Mouse (Mus musculus): Measurements from ENCODE around the gene Ptger1. TPM values are rescaled to one million over a fixed set of nuclear protein-coding genes. Genes with fewer than 3 reads are reported as not detected.
A peak's percentile ranks its signal among the peaks of the same experiment; 100 is the strongest.

The Ptger1 gene
- polyA plus RNA-seq, 1 experiment, result 0.16 TPM

DNA sequence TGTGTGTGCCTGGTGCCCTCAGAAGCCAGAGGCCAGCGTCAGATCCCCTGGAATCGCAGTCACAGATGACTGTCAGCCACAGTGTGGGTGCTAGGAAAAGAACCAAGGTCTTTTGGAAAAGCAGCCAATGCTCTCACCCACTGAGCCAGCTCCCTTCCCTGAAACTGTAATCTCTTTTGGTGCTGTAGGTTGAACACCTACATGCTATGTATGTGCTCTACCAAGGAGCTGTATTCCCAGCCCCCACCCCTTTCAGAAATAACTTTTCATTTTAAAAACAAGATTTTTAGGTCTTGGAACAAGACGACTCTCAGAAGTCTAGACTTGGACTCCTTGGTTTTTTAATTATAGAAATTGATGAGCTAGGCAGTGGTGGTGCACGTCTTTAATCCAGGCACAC, 36.9 kb downstream of the Ptger1 start:
- Histone ChIP-seq H3K27ac (ENCODE audit: insufficient read depth, low read depth, low read length) (no peak overlapping the region), H3K4me1 (ENCODE audit: control insufficient read depth, insufficient read depth, low read length) (peaks cover 12% of the 10 kb centered on the region), H3K4me3 (ENCODE audit: insufficient read depth, low read length) (no peak overlapping the region)
- no peak for TF ChIP-seq CTCF (IDR thresholded peaks at IDR 0.05; ENCODE audit: low read depth, low read length)
- TF ChIP-seq POLR2A (IDR thresholded peaks at IDR 0.05; ENCODE audit: borderline replicate concordance, low read depth, low read length), result no peak

DNA sequence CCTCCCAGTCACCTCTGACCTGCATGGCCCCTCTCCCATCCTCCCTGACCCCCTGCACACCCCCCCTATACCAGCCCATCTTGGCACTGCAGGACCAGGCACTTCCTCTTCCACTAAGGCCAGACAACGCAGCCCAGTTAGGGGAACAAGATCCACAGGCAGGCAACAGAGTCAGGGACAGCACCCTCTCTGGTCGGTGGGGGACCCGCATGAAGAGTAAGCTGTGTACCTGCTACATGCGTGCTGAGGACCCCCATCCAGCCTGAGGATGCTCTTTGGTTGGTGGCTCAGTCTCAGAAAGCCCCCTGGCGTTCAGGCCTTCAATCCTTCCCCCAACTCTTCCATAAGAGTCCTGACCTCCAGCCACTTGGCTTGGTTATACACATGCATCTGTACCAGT, 39.9 kb downstream of the Ptger1 start:
- no peak for TF ChIP-seq POLR2A (IDR thresholded peaks at IDR 0.05; ENCODE audit: borderline replicate concordance, low read depth, low read length)
- TF ChIP-seq CTCF (IDR thresholded peaks at IDR 0.05; ENCODE audit: low read depth, low read length), result no peak
- Histone ChIP-seq H3K27ac (ENCODE audit: insufficient read depth, low read depth, low read length) (no peak overlapping the region), H3K4me1 (ENCODE audit: control insufficient read depth, insufficient read depth, low read length) (no peaks in the 10 kb centered on the region; the same call in 1 of the 2 replicates), H3K4me3 (ENCODE audit: insufficient read depth, low read length) (no peak overlapping the region)

- Histone ChIP-seq H3K27ac (ENCODE audit: insufficient read depth, low read depth, low read length) (no peak overlapping the region), H3K4me1 (ENCODE audit: control insufficient read depth, insufficient read depth, low read length) (no peaks in the 10 kb centered on the region; the same call in 1 of the 2 replicates), H3K4me3 (ENCODE audit: insufficient read depth, low read length) (no peak overlapping the region)
- TF ChIP-seq POLR2A (IDR thresholded peaks at IDR 0.05; ENCODE audit: borderline replicate concordance, low read depth, low read length), result no peak
- TF ChIP-seq CTCF (IDR thresholded peaks at IDR 0.05; ENCODE audit: low read depth, low read length), result no peak
Observed at GRCm38 (mm10) chr8:83707554-83707953, 41.1 kb downstream of the Ptger1 start.

DNA sequence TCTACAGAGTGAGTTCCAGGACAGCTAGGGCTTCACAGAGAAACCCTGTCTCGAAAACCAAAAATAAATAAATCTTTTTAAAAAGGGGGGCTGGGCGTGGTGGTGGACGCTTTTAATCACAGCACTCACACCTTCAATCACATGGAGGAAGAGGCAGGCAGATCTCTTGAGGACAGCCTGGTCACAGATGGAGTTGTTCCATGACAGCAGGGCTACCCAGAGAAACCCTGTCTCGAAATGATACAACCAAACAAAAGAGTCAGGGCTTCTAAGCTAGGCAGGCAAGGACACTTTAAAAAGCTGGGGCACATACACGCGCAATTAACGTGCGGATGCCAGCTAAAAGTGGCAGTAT, 48.2 kb downstream of the Ptger1 start:
- peaks cover 15% of the 10 kb centered on the region for H3K4me1 ChIP-seq (ENCODE audit: control insufficient read depth, insufficient read depth, low read length)
- TF ChIP-seq POLR2A (IDR thresholded peaks at IDR 0.05; ENCODE audit: borderline replicate concordance, low read depth, low read length), result no peak
- no peak for TF ChIP-seq CTCF (IDR thresholded peaks at IDR 0.05; ENCODE audit: low read depth, low read length)
- peak overlapping the region; percentile 37 for H3K4me3 ChIP-seq (ENCODE audit: insufficient read depth, low read length)
- H3K27ac ChIP-seq (ENCODE audit: insufficient read depth, low read depth, low read length), result peak overlapping the region; percentile 71

GRCm38 (mm10) chr8:83715031-83715690, 48.7 kb downstream of the Ptger1 start, which contains the start of gene Ddx39:
Ddx39 (plus strand) TSS chr8:83715177.
- H3K4me3 ChIP-seq (ENCODE audit: insufficient read depth, low read length), result peak within 1 kb of the TSS; percentile 85
- H3K4me1 ChIP-seq (ENCODE audit: control insufficient read depth, insufficient read depth, low read length), result peaks cover 15% of the 10 kb centered on the region
- no peak for TF ChIP-seq POLR2A (IDR thresholded peaks at IDR 0.05; ENCODE audit: borderline replicate concordance, low read depth, low read length)
- no peak for TF ChIP-seq CTCF (IDR thresholded peaks at IDR 0.05; ENCODE audit: low read depth, low read length)
- H3K27ac ChIP-seq (ENCODE audit: insufficient read depth, low read depth, low read length), result peak within 1 kb of the TSS; percentile 79

GRCm38 (mm10) chr8:83715771-83716170, 49.3 kb downstream of the Ptger1 start:
- Histone ChIP-seq H3K27ac (ENCODE audit: insufficient read depth, low read depth, low read length) (peak overlapping the region; percentile 79), H3K4me3 (ENCODE audit: insufficient read depth, low read length) (peak overlapping the region; percentile 85), H3K4me1 (ENCODE audit: control insufficient read depth, insufficient read depth, low read length) (peaks cover 15% of the 10 kb centered on the region)
- TF ChIP-seq POLR2A (IDR thresholded peaks at IDR 0.05; ENCODE audit: borderline replicate concordance, low read depth, low read length), result no peak

DNA sequence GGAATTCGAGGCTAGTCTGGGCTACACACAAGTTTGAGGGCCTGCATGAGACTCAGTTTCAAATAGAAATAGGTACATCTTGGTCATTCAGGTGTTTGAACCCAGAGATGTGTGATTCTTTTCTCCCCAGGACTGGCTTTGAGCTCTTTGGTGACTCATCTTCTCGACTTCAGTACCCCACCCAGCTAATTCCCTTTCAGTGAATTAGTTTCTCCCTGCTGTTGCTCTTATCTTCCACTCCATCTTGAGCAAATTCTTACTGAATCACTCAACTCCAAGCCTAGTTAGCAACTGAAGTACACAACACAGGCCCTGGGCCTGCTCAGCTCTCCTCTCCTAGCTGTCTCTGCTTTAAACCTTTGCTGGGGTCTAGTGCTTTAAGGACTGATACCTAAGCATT, 50.1 kb downstream of the Ptger1 start:
- peaks cover 15% of the 10 kb centered on the region for H3K4me1 ChIP-seq (ENCODE audit: control insufficient read depth, insufficient read depth, low read length)
- H3K4me3 ChIP-seq (ENCODE audit: insufficient read depth, low read length), result peak overlapping the region; percentile 85
- TF ChIP-seq POLR2A (IDR thresholded peaks at IDR 0.05; ENCODE audit: borderline replicate concordance, low read depth, low read length) (no peak), CTCF (IDR thresholded peaks at IDR 0.05; ENCODE audit: low read depth, low read length) (no peak)
- H3K27ac ChIP-seq (ENCODE audit: insufficient read depth, low read depth, low read length), result no peak overlapping the region

DNA sequence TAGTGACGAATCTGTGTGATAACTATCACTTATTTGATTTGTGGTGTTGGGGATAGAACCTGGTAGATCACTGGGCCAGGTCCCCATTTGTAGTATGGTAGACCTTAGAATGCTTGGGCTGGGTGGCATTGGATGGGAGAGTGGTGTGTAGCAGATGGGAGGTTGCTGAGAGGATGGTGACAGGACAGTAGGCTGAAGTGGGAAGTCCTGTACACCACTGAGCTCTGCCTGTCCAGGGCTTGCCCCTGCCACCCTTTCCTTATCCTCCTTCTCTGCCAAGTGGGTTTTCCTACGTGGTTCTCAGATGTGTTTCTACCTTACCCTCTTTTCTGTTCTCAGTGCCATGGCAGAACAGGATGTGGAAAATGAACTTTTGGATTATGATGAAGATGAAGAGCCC, 52.6 kb downstream of the Ptger1 start:
- H3K4me1 ChIP-seq (ENCODE audit: control insufficient read depth, insufficient read depth, low read length), result peaks cover 15% of the 10 kb centered on the region
- no peak for TF ChIP-seq CTCF (IDR thresholded peaks at IDR 0.05; ENCODE audit: low read depth, low read length)
- TF ChIP-seq POLR2A (IDR thresholded peaks at IDR 0.05; ENCODE audit: borderline replicate concordance, low read depth, low read length), result no peak
- H3K27ac ChIP-seq (ENCODE audit: insufficient read depth, low read depth, low read length), result no peak overlapping the region
- H3K4me3 ChIP-seq (ENCODE audit: insufficient read depth, low read length), result no peak overlapping the region

DNA sequence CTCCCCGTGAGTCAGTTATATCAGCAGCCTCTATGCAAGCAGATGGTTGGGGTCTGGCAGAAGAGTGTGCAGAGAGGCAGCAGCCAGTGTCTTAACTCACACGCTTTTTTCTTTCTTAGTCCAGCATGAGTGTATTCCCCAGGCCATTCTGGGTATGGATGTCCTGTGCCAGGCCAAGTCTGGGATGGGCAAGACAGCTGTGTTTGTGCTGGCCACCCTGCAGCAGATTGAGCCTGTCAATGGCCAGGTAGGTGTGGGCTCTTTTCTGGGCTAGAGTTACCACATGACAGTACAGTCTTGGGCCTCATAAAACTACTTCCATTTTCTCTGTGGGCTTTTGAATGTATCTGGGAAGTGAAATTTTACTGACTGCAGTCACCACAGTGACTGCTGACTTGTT, 53.2 kb downstream of the Ptger1 start:
- Histone ChIP-seq H3K4me1 (ENCODE audit: control insufficient read depth, insufficient read depth, low read length) (peaks cover 13% of the 10 kb centered on the region), H3K4me3 (ENCODE audit: insufficient read depth, low read length) (no peak overlapping the region), H3K27ac (ENCODE audit: insufficient read depth, low read depth, low read length) (no peak overlapping the region)
- TF ChIP-seq POLR2A (IDR thresholded peaks at IDR 0.05; ENCODE audit: borderline replicate concordance, low read depth, low read length), result no peak
- TF ChIP-seq CTCF (IDR thresholded peaks at IDR 0.05; ENCODE audit: low read depth, low read length), result no peak

DNA sequence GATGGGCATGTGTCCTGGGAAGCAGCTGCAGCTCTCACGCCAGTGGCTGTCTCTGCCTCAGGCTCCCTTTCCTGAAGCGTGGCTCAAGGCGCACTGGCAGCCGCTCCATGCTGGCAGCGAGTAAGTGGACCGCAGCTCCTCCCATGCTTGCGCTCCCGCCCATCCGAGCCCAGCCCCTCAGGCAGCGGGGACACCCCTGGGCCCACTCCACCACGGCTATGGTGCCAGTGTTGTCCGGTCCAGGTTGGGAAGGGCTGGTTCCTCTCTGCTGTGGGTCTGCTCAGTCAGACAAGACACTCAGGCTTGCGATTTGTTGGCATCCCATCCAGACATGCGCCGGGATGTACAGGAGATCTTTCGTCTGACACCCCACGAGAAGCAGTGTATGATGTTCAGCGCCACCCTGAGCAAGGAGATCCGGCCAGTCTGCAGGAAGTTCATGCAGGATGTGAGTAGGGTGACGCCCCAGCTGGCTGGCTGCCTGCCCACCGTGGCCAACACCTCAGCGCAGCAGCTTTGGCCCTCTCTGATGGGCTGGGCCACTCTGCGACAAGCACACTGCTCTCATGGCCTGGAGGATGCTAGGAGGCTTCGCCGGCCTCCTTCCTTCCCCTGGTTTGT, 55.0 kb downstream of the Ptger1 start:
- Histone ChIP-seq H3K4me3 (ENCODE audit: insufficient read depth, low read length) (no peak overlapping the region), H3K27ac (ENCODE audit: insufficient read depth, low read depth, low read length) (no peak overlapping the region), H3K4me1 (ENCODE audit: control insufficient read depth, insufficient read depth, low read length) (peaks cover 11% of the 10 kb centered on the region)
- TF ChIP-seq POLR2A (IDR thresholded peaks at IDR 0.05; ENCODE audit: borderline replicate concordance, low read depth, low read length) (no peak), CTCF (IDR thresholded peaks at IDR 0.05; ENCODE audit: low read depth, low read length) (no peak)

Other genes with a start within 250 kb of the Ptger1 start
- 49.5 and 50.3 TPM in 2 replicates for gene Scoc, start 208.3 kb upstream of the Ptger1 start, polyA plus RNA-seq (2012; ENCODE audit: insufficient read depth, insufficient read length, missing spikeins)
- gene Olfr370, start 130.9 kb upstream of the Ptger1 start, polyA plus RNA-seq (2012; ENCODE audit: insufficient read depth, insufficient read length, missing spikeins), result not detected in 2 replicates
- gene Ndufb7, start 100.0 kb upstream of the Ptger1 start, polyA plus RNA-seq (2012; ENCODE audit: insufficient read depth, insufficient read length, missing spikeins), result 130 and 134 TPM in 2 replicates
- gene Tecr, start 58.7 kb upstream of the Ptger1 start, polyA plus RNA-seq (2012; ENCODE audit: insufficient read depth, insufficient read length, missing spikeins), result 189 and 215 TPM in 2 replicates
- 19.4 and 19.9 TPM in 2 replicates for gene Dnajb1, start 58.5 kb upstream of the Ptger1 start, polyA plus RNA-seq (2012; ENCODE audit: insufficient read depth, insufficient read length, missing spikeins)
- 25.6 and 32.2 TPM in 2 replicates for gene Gipc1, start 14.0 kb upstream of the Ptger1 start, polyA plus RNA-seq (2012; ENCODE audit: insufficient read depth, insufficient read length, missing spikeins)
- gene Pkn1, start 32.5 kb downstream of the Ptger1 start, polyA plus RNA-seq (2012; ENCODE audit: insufficient read depth, insufficient read length, missing spikeins), result 148 and 174 TPM in 2 replicates
- gene Ddx39, start 48.5 kb downstream of the Ptger1 start, polyA plus RNA-seq (2012; ENCODE audit: insufficient read depth, insufficient read length, missing spikeins), result 27.9 and 28.4 TPM in 2 replicates
- 55.5 and 62.9 TPM in 2 replicates for gene Adgre5, start 74.6 kb downstream of the Ptger1 start, polyA plus RNA-seq (2012; ENCODE audit: insufficient read depth, insufficient read length, missing spikeins)
- gene Adgrl1, start 233.4 kb downstream of the Ptger1 start, polyA plus RNA-seq (2012; ENCODE audit: insufficient read depth, insufficient read length, missing spikeins), result 0.31 and 2.0 TPM in 2 replicates